Mouse (Mus musculus): ENCODE results near the gene Olfr1039. TPM values are rescaled to one million over a fixed set of nuclear protein-coding genes. Genes with fewer than 3 reads are reported as not detected.
"Not testable (repeated sequence)": the region's sequence is repeated elsewhere in the genome, so short reads cannot be mapped to it uniquely, and the experiment has no call there.

The Olfr1039 gene
- not detected in 2 replicates for polyA plus RNA-seq (2016; fragmentation: Nextera tagmentation; extraction: Ambion mirVana)

GRCm38 (mm10) chr2:86135828-86136227 is at the start of gene Olfr1039:
Olfr1039 (minus strand) TSS chr2:86135928.
- no peaks in the 10 kb centered on the region for H3K9me3 ChIP-seq (replicated peaks)
- 97% methylated on average over 1 of the region's 1 CpGs for WGBS
- DNase-seq (ENCODE audit: low spot score): no peak
- H3K36me3 ChIP-seq: no peaks in the 10 kb centered on the region
- no peak within 1 kb of the TSS for H3K4me3 ChIP-seq
- H3K27me3 ChIP-seq (ENCODE audit: low read depth, poor library complexity, severe bottlenecking): no peaks in the 10 kb centered on the region
- H3K4me1 ChIP-seq: no peaks in the 10 kb centered on the region
- H3K27ac ChIP-seq: no peak within 1 kb of the TSS

- Histone ChIP-seq H3K36me3 (no peaks in the 10 kb centered on the region), H3K9me3 (replicated peaks) (no peaks in the 10 kb centered on the region), H3K27me3 (ENCODE audit: low read depth, poor library complexity, severe bottlenecking) (no peaks in the 10 kb centered on the region), H3K4me1 (no peaks in the 10 kb centered on the region), H3K27ac (no peak overlapping the region), H3K4me3 (no peak overlapping the region)
- DNase-seq (ENCODE audit: low spot score): no peak
- WGBS: 81% methylated on average over 3 of the region's 3 CpGs
Observed at GRCm38 (mm10) chr2:86179950-86180349, 44.2 kb upstream of the Olfr1039 start.

- no peaks in the 10 kb centered on the region for H3K4me1 ChIP-seq
- H3K9me3 ChIP-seq (replicated peaks): no peaks in the 10 kb centered on the region
- H3K27me3 ChIP-seq (ENCODE audit: low read depth, poor library complexity, severe bottlenecking): no peaks in the 10 kb centered on the region
- no peaks in the 10 kb centered on the region for H3K36me3 ChIP-seq
- no peak within 1 kb of the TSS for H3K27ac ChIP-seq
- no peak for DNase-seq (ENCODE audit: low spot score)
- no peak within 1 kb of the TSS for H3K4me3 ChIP-seq
Observed at GRCm38 (mm10) chr2:86177720-86178119, 42.0 kb upstream of the Olfr1039 start, which contains the start of gene Olfr1044. Olfr1044 (minus strand) TSS chr2:86177820.

- WGBS: 87% methylated on average over 7 of the region's 7 CpGs
- not testable (repeated sequence) for H3K27me3 ChIP-seq (ENCODE audit: low read depth, poor library complexity, severe bottlenecking)
Observed at GRCm38 (mm10) chr2:86175422-86175821, 39.7 kb upstream of the Olfr1039 start.

GRCm38 (mm10) chr2:86167422-86167821 is 31.7 kb upstream of the Olfr1039 start, which contains the start of gene Olfr1043:
Olfr1043 (minus strand) TSS chr2:86167522.
- DNase-seq (ENCODE audit: low spot score): no peak
- no peaks in the 10 kb centered on the region for H3K36me3 ChIP-seq
- no peaks in the 10 kb centered on the region for H3K4me1 ChIP-seq
- no peak within 1 kb of the TSS for H3K27ac ChIP-seq
- WGBS: 95% methylated on average over 2 of the region's 2 CpGs
- H3K4me3 ChIP-seq: no peak within 1 kb of the TSS
- H3K9me3 ChIP-seq (replicated peaks): no peaks in the 10 kb centered on the region
- H3K27me3 ChIP-seq (ENCODE audit: low read depth, poor library complexity, severe bottlenecking): no peaks in the 10 kb centered on the region

More at GRCm38 (mm10) chr2:86175422-86175821, 39.7 kb upstream of the Olfr1039 start:
- not testable (repeated sequence) for H3K27ac ChIP-seq; H3K4me1 ChIP-seq; H3K4me3 ChIP-seq; DNase-seq (ENCODE audit: low spot score); H3K9me3 ChIP-seq (replicated peaks); H3K36me3 ChIP-seq

- H3K4me3 ChIP-seq: no peak within 1 kb of the TSS
- no peak for DNase-seq (ENCODE audit: low spot score)
- H3K4me1 ChIP-seq: no peaks in the 10 kb centered on the region
- H3K9me3 ChIP-seq (replicated peaks): no peaks in the 10 kb centered on the region
- H3K36me3 ChIP-seq: no peaks in the 10 kb centered on the region
- H3K27ac ChIP-seq: no peak within 1 kb of the TSS
- no peaks in the 10 kb centered on the region for H3K27me3 ChIP-seq (ENCODE audit: low read depth, poor library complexity, severe bottlenecking)
- 90% methylated on average over 2 of the region's 2 CpGs for WGBS
Observed at GRCm38 (mm10) chr2:86161738-86162137, 26.0 kb upstream of the Olfr1039 start, which contains the start of gene Olfr1042. Olfr1042 (minus strand) TSS chr2:86161838.

GRCm38 (mm10) chr2:86146632-86147031 is 10.9 kb upstream of the Olfr1039 start, which contains the start of gene Olfr1040:
Olfr1040 (minus strand) TSS chr2:86146732.
- 82% methylated on average over 1 of the region's 1 CpGs for WGBS
- H3K27me3 ChIP-seq (ENCODE audit: low read depth, poor library complexity, severe bottlenecking): no peaks in the 10 kb centered on the region
- H3K27ac ChIP-seq: no peak within 1 kb of the TSS
- H3K36me3 ChIP-seq: no peaks in the 10 kb centered on the region
- no peaks in the 10 kb centered on the region for H3K9me3 ChIP-seq (replicated peaks)
- H3K4me3 ChIP-seq: no peak within 1 kb of the TSS
- no peaks in the 10 kb centered on the region for H3K4me1 ChIP-seq
- no peak for DNase-seq (ENCODE audit: low spot score)

GRCm38 (mm10) chr2:86087285-86087684 is 48.4 kb downstream of the Olfr1039 start, which contains the start of gene Olfr1037:
Olfr1037 (minus strand) TSS chr2:86087385.
- Histone ChIP-seq H3K4me3 (no peak within 1 kb of the TSS), H3K27me3 (ENCODE audit: low read depth, poor library complexity, severe bottlenecking) (no peaks in the 10 kb centered on the region), H3K9me3 (replicated peaks) (no peaks in the 10 kb centered on the region), H3K27ac (no peak within 1 kb of the TSS), H3K36me3 (no peaks in the 10 kb centered on the region), H3K4me1 (no peaks in the 10 kb centered on the region)
- 86% methylated on average over 2 of the region's 2 CpGs for WGBS
- no peak for DNase-seq (ENCODE audit: low spot score)

GRCm38 (mm10) chr2:86080478-86080877 is 55.2 kb downstream of the Olfr1039 start:
- H3K27me3 ChIP-seq (ENCODE audit: low read depth, poor library complexity, severe bottlenecking); H3K4me3 ChIP-seq; H3K27ac ChIP-seq; H3K4me1 ChIP-seq; H3K36me3 ChIP-seq; H3K9me3 ChIP-seq (replicated peaks); DNase-seq (ENCODE audit: low spot score): not testable (repeated sequence)
- WGBS: 97% methylated on average over 1 of the region's 1 CpGs

Other genes starting within 250 kb of the Olfr1039 start
- not detected in 2 replicates for gene Olfr1024, start 230.9 kb downstream of the Olfr1039 start, polyA plus RNA-seq (2016; fragmentation: Nextera tagmentation; extraction: Ambion mirVana)
- gene Olfr1025-ps1, start 220.7 kb downstream of the Olfr1039 start, polyA plus RNA-seq (2016; fragmentation: Nextera tagmentation; extraction: Ambion mirVana): not detected in 2 replicates
- gene Olfr1026, start 214.4 kb downstream of the Olfr1039 start, polyA plus RNA-seq (2016; fragmentation: Nextera tagmentation; extraction: Ambion mirVana): not detected in 2 replicates
- gene Olfr1028, start 185.5 kb downstream of the Olfr1039 start, polyA plus RNA-seq (2016; fragmentation: Nextera tagmentation; extraction: Ambion mirVana): not detected in 2 replicates
- not detected in 2 replicates for gene Olfr1029, start 162.0 kb downstream of the Olfr1039 start, polyA plus RNA-seq (2016; fragmentation: Nextera tagmentation; extraction: Ambion mirVana)
- gene Olfr1030, start 156.7 kb downstream of the Olfr1039 start, polyA plus RNA-seq (2016; fragmentation: Nextera tagmentation; extraction: Ambion mirVana): not detected in 2 replicates
- gene Olfr1031, start 145.6 kb downstream of the Olfr1039 start, polyA plus RNA-seq (2016; fragmentation: Nextera tagmentation; extraction: Ambion mirVana): not detected in 2 replicates
- not detected in 2 replicates for gene Olfr1032, start 130.4 kb downstream of the Olfr1039 start, polyA plus RNA-seq (2016; fragmentation: Nextera tagmentation; extraction: Ambion mirVana)
- gene Olfr1033, start 115.3 kb downstream of the Olfr1039 start, polyA plus RNA-seq (2016; fragmentation: Nextera tagmentation; extraction: Ambion mirVana): not detected in 2 replicates
- not detected in 2 replicates for gene Olfr1034, start 90.1 kb downstream of the Olfr1039 start, polyA plus RNA-seq (2016; fragmentation: Nextera tagmentation; extraction: Ambion mirVana)
- not detected in 2 replicates for gene Olfr1036, start 61.9 kb downstream of the Olfr1039 start, polyA plus RNA-seq (2016; fragmentation: Nextera tagmentation; extraction: Ambion mirVana)
- not detected in 2 replicates for gene Olfr1037, start 48.5 kb downstream of the Olfr1039 start, polyA plus RNA-seq (2016; fragmentation: Nextera tagmentation; extraction: Ambion mirVana)
- not detected in 2 replicates for gene Olfr1040, start 10.8 kb upstream of the Olfr1039 start, polyA plus RNA-seq (2016; fragmentation: Nextera tagmentation; extraction: Ambion mirVana)
- not detected in 2 replicates for gene Olfr1042, start 25.9 kb upstream of the Olfr1039 start, polyA plus RNA-seq (2016; fragmentation: Nextera tagmentation; extraction: Ambion mirVana)
- not detected in 2 replicates for gene Olfr1043, start 31.6 kb upstream of the Olfr1039 start, polyA plus RNA-seq (2016; fragmentation: Nextera tagmentation; extraction: Ambion mirVana)
- not detected in 2 replicates for gene Olfr1044, start 41.9 kb upstream of the Olfr1039 start, polyA plus RNA-seq (2016; fragmentation: Nextera tagmentation; extraction: Ambion mirVana)
- gene Olfr52, start 49.8 kb upstream of the Olfr1039 start, polyA plus RNA-seq (2016; fragmentation: Nextera tagmentation; extraction: Ambion mirVana): not detected in 2 replicates
- not detected in 2 replicates for gene Olfr1045, start 67.1 kb upstream of the Olfr1039 start, polyA plus RNA-seq (2016; fragmentation: Nextera tagmentation; extraction: Ambion mirVana)
- not detected in 2 replicates for gene Olfr1046, start 83.4 kb upstream of the Olfr1039 start, polyA plus RNA-seq (2016; fragmentation: Nextera tagmentation; extraction: Ambion mirVana)
- gene Olfr1047, start 95.5 kb upstream of the Olfr1039 start, polyA plus RNA-seq (2016; fragmentation: Nextera tagmentation; extraction: Ambion mirVana): not detected in 2 replicates
- gene Olfr1048, start 104.4 kb upstream of the Olfr1039 start, polyA plus RNA-seq (2016; fragmentation: Nextera tagmentation; extraction: Ambion mirVana): not detected in 2 replicates
- gene Olfr1049, start 122.4 kb upstream of the Olfr1039 start, polyA plus RNA-seq (2016; fragmentation: Nextera tagmentation; extraction: Ambion mirVana): not detected in 2 replicates
- gene Olfr1051, start 143.2 kb upstream of the Olfr1039 start, polyA plus RNA-seq (2016; fragmentation: Nextera tagmentation; extraction: Ambion mirVana): not detected in 2 replicates
- not detected in 2 replicates for gene Olfr1052, start 156.5 kb upstream of the Olfr1039 start, polyA plus RNA-seq (2016; fragmentation: Nextera tagmentation; extraction: Ambion mirVana)
- not detected in 2 replicates for gene Olfr1053, start 179.4 kb upstream of the Olfr1039 start, polyA plus RNA-seq (2016; fragmentation: Nextera tagmentation; extraction: Ambion mirVana)
- gene Olfr1054, start 199.5 kb upstream of the Olfr1039 start, polyA plus RNA-seq (2016; fragmentation: Nextera tagmentation; extraction: Ambion mirVana): not detected in 2 replicates
- gene Olfr1055, start 214.4 kb upstream of the Olfr1039 start, polyA plus RNA-seq (2016; fragmentation: Nextera tagmentation; extraction: Ambion mirVana): not detected in 2 replicates
- gene Olfr1056, start 226.5 kb upstream of the Olfr1039 start, polyA plus RNA-seq (2016; fragmentation: Nextera tagmentation; extraction: Ambion mirVana): not detected in 2 replicates
- gene Olfr1057, start 242.5 kb upstream of the Olfr1039 start, polyA plus RNA-seq (2016; fragmentation: Nextera tagmentation; extraction: Ambion mirVana): not detected in 2 replicates

All from limb, embryonic 10.5 days (tissue).